Mouse (Mus musculus): ENCODE data around the gene Arhgap24. TPM values are rescaled to one million over a fixed set of nuclear protein-coding genes. Genes with fewer than 3 reads are reported as not detected.
A peak's percentile ranks its signal among the peaks of the same experiment; 100 is the strongest.
"Not testable (repeated sequence)": the region's sequence is repeated elsewhere in the genome, so short reads cannot be mapped to it uniquely, and the experiment has no call there.

Arhgap24 gene
- total RNA-seq, 1 experiment from 2014 or later = 0.50 TPM

DNA sequence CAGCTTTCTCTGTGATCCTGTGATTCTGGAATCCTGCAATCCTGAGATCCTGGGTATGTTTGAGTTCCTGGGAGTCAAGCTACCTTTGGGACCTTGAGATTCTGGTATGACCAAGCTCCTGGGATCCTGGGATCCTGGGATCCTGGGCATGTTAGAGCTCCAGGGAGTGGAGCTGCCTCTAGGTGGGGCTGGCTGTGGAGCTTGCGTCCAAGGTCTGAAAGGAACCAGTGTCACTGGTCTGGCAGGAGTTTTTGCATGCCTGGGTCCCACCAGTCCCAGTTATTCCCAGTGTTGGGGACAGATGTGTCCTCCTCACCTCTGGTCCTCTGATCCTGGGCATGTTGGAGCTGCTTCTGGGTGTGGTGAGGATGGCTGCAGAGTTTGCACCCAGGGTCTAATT is 372.6 kb downstream of the Arhgap24 start:
- ATAC-seq (replicated peaks in 1 of 2; ENCODE audit: insufficient read depth in 1 of 2, low FRiP score in 2 of 2, low TSS enrichment in 1 of 2, low read depth in 1 of 2, poor library complexity in 2 of 2, severe bottlenecking in 2 of 2) = no peak

DNA sequence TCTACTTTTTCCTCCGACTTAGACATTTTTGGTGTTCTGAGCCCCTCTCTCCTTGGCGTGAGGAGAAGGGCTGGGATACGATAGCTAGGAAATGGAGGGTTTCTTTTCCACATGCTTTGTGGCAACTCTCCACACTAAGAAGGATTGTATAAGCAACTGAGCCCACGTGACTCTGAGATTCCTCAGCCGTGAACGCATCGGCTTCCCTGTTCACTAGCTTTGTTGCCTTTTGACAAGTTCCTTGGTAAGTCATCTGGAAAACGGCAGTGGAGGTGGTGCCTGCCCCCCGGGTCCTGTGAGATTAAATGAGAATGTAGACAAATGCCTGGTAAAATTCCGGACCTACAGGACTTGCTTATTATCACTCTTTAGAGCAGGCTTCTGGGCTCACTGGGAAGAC is 374.6 kb downstream of the Arhgap24 start:
- ATAC-seq (replicated peaks in 1 of 2; ENCODE audit: insufficient read depth in 1 of 2, low FRiP score in 2 of 2, low TSS enrichment in 1 of 2, low read depth in 1 of 2, poor library complexity in 2 of 2, severe bottlenecking in 2 of 2) = no peak

DNA sequence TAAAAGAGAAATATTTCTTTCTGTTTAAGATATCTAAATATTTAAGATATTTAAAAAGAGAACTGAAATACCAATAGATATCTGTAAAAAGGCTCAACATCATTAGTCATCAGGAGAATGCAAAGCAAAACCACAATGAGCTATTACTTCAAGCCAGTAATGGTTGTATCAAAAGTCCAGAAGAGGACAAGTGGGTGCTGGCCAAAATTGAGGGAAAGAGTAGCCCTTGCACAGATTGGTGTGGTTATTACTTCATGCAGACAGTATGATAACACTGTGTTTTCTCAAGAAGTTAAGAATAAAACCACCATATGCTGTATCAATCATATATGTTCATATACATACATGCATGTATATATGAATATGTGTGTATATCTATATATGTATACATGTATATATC is 376.9 kb downstream of the Arhgap24 start:
- ATAC-seq (replicated peaks in 1 of 2; ENCODE audit: insufficient read depth in 1 of 2, low FRiP score in 2 of 2, low TSS enrichment in 1 of 2, low read depth in 1 of 2, poor library complexity in 2 of 2, severe bottlenecking in 2 of 2) = no peak

DNA sequence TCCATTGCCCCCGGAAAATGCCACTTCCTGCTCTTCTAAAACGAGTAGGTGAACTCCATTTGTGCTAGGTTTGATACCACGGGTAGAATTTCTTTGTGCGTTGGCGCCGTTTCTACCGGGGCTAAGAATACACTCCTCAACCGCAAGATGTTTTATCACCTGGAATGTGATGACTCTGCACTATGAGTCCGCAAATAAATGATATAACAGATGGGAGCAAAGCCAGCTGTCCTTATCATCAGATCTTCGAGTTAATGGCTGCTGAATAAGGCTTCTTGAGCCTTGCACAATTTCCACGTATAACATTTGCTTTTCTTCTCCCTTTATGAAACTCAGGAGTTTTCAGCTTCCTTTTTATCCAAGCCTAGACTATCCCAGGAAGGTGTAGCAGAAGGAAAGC is 378.6 kb downstream of the Arhgap24 start:
- no peak for ATAC-seq (replicated peaks in 1 of 2; ENCODE audit: insufficient read depth in 1 of 2, low FRiP score in 2 of 2, low TSS enrichment in 1 of 2, low read depth in 1 of 2, poor library complexity in 2 of 2, severe bottlenecking in 2 of 2)

DNA sequence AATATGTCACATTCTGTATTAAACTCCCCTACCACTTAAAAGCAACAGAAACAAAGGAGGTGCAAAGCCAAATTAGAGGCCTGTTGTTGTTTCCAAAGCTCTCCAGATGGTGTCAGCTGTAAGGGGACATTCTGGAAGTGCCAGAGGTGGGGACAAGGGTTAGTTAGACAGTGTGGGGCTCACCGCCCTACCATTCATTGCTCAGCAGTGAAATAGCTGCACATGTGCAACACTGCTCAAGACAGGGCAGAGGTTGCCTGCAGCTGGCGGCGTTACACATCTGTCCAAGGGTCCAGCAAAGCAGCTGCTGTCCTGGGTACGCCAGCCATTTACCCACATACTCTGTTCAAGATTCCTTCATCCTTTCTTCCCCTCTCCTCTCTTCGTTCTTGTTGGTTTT is 387.0 kb downstream of the Arhgap24 start:
- no peak for ATAC-seq (replicated peaks in 1 of 2; ENCODE audit: insufficient read depth in 1 of 2, low FRiP score in 2 of 2, low TSS enrichment in 1 of 2, low read depth in 1 of 2, poor library complexity in 2 of 2, severe bottlenecking in 2 of 2)

DNA sequence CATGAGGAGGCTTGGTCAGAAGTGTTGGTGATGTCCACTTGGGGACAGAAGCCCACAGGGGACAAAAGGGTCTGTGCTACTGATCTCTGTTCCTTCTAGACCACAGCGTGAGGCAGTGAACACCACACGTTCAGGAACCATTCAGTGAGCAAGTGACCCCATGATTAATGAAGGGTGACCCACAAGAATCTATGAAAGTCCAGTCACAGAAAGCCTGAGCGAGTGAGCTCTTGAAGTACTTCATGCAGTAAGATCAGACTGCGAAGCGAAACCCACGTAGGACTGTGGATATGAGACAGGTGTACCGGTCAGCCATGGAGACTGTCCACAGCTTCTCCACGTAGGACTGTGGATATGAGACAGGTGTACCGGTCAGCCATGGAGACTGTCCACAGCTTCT is 391.8 kb downstream of the Arhgap24 start:
- ATAC-seq (replicated peaks in 1 of 2; ENCODE audit: insufficient read depth in 1 of 2, low FRiP score in 2 of 2, low TSS enrichment in 1 of 2, low read depth in 1 of 2, poor library complexity in 2 of 2, severe bottlenecking in 2 of 2) = not testable (repeated sequence)

DNA sequence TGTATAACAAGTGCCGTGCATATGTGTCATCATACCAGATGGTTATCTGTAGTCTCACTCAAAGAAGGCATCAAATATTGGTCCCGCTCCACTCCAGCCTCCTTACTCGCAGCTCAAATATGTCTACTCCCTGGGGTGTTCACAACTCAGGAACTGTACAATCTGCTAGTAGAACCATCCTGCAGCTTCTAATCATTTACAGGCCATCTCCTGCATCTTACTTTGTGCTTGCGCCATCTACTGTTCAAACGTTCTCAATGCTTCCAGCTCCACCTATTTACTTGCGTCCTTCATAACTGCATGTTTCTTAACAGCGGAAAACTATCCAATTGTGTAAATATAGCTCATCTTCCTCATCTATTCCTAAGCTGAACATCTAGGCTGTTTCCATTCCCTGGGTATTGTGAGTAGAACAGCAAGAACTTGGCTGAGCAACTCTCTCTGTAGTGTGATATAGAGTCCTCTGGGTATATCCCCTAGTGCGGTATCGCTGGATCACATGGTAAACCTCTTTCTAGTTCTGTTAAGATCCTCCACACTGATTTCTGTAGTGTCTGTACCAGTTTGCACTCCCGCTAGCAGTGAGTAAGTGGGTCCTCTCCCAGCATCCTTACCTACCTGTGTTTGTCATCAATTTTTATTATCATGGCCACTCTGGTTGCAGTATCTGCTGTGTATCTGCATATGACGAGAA is 393.6 kb downstream of the Arhgap24 start:
- peak; percentile 78 to 84 for ATAC-seq (replicated peaks in 1 of 2; ENCODE audit: insufficient read depth in 1 of 2, low FRiP score in 2 of 2, low TSS enrichment in 1 of 2, low read depth in 1 of 2, poor library complexity in 2 of 2, severe bottlenecking in 2 of 2)

DNA sequence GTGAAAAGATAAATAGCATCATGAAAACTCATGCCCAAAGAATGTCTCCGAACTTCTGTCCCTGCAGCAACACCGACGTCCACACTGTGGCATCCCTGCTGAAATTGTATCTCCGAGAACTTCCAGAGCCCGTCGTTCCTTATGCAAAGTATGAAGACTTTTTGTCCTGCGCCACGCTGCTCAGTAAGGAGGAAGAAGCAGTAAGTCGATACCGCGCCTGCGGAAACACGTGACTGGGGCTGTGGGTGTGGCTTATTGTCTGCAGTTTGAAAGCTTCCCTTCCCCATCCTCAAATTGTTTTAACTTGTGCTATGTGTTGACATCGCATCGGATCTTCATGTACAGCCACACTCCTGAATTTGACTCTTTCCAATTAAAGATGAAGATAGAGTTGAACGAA is 394.4 kb downstream of the Arhgap24 start:
- peak; percentile 54 to 61; a peak in 1 of 4 replicates for ATAC-seq (replicated peaks in 1 of 2; ENCODE audit: insufficient read depth in 1 of 2, low FRiP score in 2 of 2, low TSS enrichment in 1 of 2, low read depth in 1 of 2, poor library complexity in 2 of 2, severe bottlenecking in 2 of 2)

DNA sequence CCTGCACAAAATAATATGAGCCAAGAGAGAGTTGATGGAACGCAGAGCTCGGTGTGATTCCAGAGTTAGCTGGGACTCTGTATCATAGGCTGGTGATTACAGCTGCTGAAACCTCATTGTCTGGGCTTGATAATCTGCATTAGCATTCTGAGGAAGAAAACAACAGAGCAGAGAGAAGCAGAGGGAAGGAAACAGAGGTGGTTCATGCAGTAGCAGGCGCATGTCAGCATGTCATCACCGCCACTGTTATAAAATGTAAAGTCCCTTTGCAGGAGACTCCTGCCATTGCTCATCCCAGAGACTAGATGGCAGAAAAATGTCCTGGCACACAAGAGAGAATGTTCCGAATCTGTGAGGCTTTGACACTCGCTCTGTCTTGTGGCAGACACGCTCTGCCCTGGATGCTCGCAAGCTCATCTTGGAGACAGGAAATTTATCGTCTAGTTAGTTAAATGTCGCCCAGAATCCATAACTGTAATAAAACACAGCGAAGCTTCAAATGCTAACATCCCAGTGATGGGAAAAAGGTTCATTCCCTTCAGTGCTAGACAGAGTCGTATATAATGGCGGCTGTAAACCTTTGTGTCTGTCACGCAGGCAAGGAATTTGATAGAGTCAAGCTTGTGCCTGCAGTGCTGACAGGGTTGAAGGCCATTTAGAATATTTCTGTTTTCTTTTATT is 407.4 kb downstream of the Arhgap24 start:
- no peak for ATAC-seq (replicated peaks in 1 of 2; ENCODE audit: insufficient read depth in 1 of 2, low FRiP score in 2 of 2, low TSS enrichment in 1 of 2, low read depth in 1 of 2, poor library complexity in 2 of 2, severe bottlenecking in 2 of 2)

DNA sequence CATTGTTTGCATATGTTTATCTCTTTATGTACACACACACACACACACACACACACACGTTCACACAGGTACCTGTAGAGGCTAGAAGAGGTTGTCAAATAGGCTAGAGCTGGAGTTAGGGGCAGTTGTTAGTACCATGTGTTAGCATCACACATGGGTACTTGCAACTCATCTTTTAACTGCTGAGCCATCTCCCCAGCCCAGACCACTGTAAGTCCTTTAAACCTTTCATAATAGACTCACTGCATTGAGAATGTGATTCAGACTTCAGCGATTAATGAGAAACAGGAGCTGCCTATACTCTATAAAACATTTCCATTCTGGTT is 407.9 kb downstream of the Arhgap24 start:
- ATAC-seq (replicated peaks in 1 of 2; ENCODE audit: insufficient read depth in 1 of 2, low FRiP score in 2 of 2, low TSS enrichment in 1 of 2, low read depth in 1 of 2, poor library complexity in 2 of 2, severe bottlenecking in 2 of 2) = no peak

DNA sequence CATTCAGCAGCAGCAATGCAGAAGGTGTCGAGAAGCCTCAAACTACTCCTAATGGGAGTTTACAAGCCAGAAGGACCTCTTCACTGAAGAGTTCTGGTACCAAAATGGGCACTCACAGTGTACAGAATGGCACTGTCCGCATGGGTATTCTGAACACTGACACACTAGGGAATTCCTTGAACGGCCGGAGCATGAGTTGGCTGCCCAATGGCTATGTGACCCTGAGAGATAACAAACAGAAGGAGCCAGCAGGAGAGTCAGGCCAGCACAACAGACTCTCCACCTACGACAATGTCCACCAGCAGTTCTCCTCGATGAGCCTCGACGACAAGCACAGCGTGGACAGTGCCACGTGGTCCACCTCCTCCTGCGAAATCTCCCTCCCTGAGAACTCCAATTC is 411.0 kb downstream of the Arhgap24 start:
- no peak for ATAC-seq (replicated peaks in 1 of 2; ENCODE audit: insufficient read depth in 1 of 2, low FRiP score in 2 of 2, low TSS enrichment in 1 of 2, low read depth in 1 of 2, poor library complexity in 2 of 2, severe bottlenecking in 2 of 2)

DNA sequence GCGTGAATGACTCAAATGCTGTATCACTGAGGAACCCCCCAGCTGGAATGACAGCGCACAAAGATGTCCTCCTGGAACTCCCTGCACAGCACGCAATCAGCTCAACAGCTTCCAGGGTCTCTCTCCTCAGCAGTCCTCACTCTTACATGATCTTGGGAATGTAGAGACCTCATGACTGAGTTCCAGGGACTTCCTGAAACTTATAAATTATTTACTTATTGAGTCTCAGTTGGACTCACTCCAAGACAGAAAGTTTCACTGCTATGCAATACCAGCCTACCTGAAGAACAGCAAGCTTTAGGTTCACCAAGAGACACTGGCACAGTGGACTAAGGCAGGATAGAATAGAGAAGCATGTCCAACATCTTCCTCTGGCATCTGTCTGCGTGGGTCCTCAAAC is 417.1 kb downstream of the Arhgap24 start:
- ATAC-seq (replicated peaks in 1 of 2; ENCODE audit: insufficient read depth in 1 of 2, low FRiP score in 2 of 2, low TSS enrichment in 1 of 2, low read depth in 1 of 2, poor library complexity in 2 of 2, severe bottlenecking in 2 of 2) = no peak

DNA sequence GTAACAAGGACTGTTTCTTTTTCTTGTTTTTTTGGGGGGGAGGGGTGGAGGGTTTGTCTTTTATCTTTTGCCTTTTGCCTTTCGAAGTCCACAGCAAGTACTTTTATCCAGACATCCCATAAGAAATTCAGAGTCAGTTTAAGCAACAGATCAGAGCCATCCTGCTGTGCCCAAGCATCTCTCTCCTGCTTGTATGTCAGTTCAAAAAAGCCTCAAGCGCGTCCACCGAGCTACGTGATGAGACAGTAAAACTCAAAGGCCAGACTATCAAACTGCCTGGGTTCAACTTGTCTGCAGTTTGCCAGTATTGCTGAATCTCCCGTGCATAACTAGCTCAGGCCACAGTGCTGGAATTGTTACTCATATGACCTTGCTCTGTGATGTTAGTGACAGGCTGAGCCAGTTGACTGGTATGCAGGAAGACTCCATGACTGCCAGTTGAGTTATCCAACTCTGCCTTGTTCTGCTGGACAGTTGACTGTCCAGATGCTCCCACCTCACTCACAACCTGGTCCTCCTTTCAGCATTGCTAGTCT is 418.6 kb downstream of the Arhgap24 start:
- ATAC-seq (replicated peaks in 1 of 2; ENCODE audit: insufficient read depth in 1 of 2, low FRiP score in 2 of 2, low TSS enrichment in 1 of 2, low read depth in 1 of 2, poor library complexity in 2 of 2, severe bottlenecking in 2 of 2) = no peak

DNA sequence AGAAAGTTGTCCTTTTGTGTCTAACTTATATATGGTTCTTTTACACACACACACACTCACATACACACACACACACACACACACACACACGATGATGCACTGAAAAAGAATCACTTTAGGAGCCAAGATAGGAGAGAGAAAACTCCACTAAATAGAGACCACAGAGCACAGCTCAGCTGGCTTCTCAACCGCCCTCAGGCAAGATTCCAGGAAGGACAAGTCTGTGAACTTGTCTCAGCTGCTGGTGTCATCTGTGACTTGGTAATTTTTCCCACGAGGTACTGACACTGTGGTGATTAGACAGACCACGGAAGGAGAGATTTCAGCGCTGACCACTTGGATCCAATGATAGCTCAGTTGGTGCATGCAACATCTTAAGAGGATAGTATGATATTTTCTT is 420.0 kb downstream of the Arhgap24 start:
- ATAC-seq (replicated peaks in 1 of 2; ENCODE audit: insufficient read depth in 1 of 2, low FRiP score in 2 of 2, low TSS enrichment in 1 of 2, low read depth in 1 of 2, poor library complexity in 2 of 2, severe bottlenecking in 2 of 2) = no peak

DNA sequence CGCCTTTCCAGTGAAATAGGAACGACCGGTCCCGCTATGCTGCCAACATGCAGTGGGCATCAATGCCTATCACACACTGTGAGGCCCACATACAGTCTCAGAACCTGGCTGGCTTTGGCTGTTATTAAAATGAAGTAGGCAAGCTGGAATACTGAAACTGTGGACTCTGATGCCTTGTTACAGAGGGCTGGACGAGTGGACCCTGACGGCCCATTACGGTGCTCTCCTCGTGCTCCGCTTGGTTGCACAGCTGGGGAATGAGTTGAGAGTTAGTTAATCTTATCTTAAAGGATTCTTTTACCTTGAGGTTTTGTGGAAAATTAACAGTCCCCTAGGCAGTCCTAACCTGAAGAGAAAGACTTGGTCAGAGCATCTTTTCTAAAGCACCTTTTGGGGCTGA is 422.3 kb downstream of the Arhgap24 start:
- ATAC-seq (replicated peaks in 1 of 2; ENCODE audit: insufficient read depth in 1 of 2, low FRiP score in 2 of 2, low TSS enrichment in 1 of 2, low read depth in 1 of 2, poor library complexity in 2 of 2, severe bottlenecking in 2 of 2) = no peak

DNA sequence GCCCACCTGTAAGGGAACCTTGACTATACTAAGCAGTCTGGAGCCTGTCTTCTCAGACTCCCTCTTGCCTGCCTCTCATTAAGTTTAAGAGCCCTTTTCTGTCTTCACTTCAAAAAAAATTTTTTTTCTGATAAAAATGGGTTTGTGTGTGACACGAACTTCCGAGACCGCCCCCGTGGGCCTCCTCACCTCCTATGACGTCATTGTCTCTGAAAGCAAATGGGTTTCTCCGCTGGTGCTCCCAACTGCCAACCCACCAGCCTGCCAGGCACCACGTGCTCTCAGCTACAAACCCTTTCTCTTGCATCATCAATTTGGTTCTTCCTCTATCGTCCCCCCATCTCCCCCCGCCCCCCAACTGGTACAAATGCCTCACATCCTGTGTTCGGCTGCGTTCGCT is 422.9 kb downstream of the Arhgap24 start:
- ATAC-seq (replicated peaks in 1 of 2; ENCODE audit: insufficient read depth in 1 of 2, low FRiP score in 2 of 2, low TSS enrichment in 1 of 2, low read depth in 1 of 2, poor library complexity in 2 of 2, severe bottlenecking in 2 of 2) = no peak

DNA sequence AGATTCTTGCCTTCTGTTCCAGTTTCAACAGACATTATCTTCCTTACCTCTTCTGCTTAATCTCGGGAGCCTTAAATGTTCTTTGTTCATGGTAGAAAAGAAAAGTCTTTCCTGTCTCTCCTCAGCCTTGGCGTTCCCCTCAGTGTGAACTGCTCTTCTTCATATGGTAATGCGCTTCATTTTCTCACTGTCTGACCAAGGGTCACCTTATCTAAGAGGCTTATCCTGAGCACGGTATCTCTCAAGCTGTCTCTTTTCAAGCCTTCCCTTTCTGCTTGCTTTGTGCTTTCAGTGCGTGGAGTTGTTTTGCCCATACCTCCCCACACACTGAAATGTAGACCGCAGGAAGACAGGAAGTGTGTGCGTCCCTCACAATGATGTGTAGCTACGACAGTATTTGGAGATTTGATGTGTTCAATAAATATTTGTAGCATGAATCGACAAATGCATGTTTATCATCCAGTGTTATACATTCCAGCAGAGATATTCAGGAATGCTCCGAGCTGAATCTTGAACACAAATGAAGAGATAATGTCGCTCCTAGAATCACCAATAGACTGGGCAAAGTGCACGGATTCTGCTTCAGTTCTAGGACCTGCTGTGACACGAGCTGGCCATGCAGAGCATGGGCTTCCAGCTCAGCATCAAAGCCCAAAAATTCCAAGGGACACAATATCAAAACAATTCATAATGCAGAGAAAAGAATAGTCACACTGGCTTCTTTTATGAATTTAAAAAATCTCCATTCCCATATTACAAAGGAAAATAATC is 424.4 kb downstream of the Arhgap24 start:
- no peak for ATAC-seq (replicated peaks in 1 of 2; ENCODE audit: insufficient read depth in 1 of 2, low FRiP score in 2 of 2, low TSS enrichment in 1 of 2, low read depth in 1 of 2, poor library complexity in 2 of 2, severe bottlenecking in 2 of 2)

DNA sequence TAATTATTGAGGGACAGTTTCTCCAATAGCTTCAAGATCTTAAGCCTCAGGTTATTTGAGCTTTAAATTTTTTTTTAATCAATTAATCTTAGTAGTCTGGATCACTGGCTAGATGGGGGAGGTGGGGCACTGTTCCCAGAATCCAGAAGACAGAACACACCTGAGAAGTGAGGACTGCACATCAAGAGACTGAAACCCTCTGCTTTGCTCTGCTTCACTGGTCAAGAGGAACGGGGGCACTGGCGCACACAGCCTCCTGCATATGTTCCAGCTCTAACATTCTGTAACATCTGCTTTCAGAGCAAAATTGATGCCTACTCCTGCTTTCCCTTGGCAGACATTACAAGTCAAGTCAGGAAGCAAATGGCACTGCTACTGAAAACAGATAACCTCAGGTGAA is 439.0 kb downstream of the Arhgap24 start:
- no peak for ATAC-seq (replicated peaks in 1 of 2; ENCODE audit: insufficient read depth in 1 of 2, low FRiP score in 2 of 2, low TSS enrichment in 1 of 2, low read depth in 1 of 2, poor library complexity in 2 of 2, severe bottlenecking in 2 of 2)
